Mouse (Mus musculus) frontal cortex, postnatal 14 days (tissue): ENCODE measurements around the gene Nkiras2.
"Not testable (repeated sequence)": the region's sequence is repeated elsewhere in the genome, so short reads cannot be mapped to it uniquely, and the experiment has no call there.

Experiments
- DNase-seq, 2 experiments: peaks; one replicate each; pipeline ENCODE4 v3.0.0; 2022; ENCODE audit warnings: low spot score in 2 of 2

Gene Nkiras2

GRCm38 (mm10) chr11:100618761-100619484, at the start of gene Nkiras2:
TSS of gene Nkiras2 (plus strand) at chr11:100619244.
- peak; percentile 47 to 52 for DNase-seq

GRCm38 (mm10) chr11:100569789-100570188, 49.3 kb upstream of the Nkiras2 start:
- DNase-seq, result no peak

GRCm38 (mm10) chr11:100570430-100571201, 48.4 kb upstream of the Nkiras2 start:
- peak in 1 of 2 experiments; percentile 74 for DNase-seq

GRCm38 (mm10) chr11:100571202-100571567, 47.9 kb upstream of the Nkiras2 start:
- peak in 1 of 2 experiments; percentile 32 for DNase-seq

- no peak for DNase-seq
Measured at GRCm38 (mm10) chr11:100574188-100574587, 44.9 kb upstream of the Nkiras2 start.

- peak in 1 of 2 experiments; percentile 47 for DNase-seq
Measured at GRCm38 (mm10) chr11:100574708-100575483, 44.1 kb upstream of the Nkiras2 start, which contains the start of gene Cnp. TSS of gene Cnp (plus strand) at chr11:100574904.

- DNase-seq, result no peak
Measured at GRCm38 (mm10) chr11:100575484-100575855, 43.6 kb upstream of the Nkiras2 start.

GRCm38 (mm10) chr11:100576256-100576655, 42.8 kb upstream of the Nkiras2 start:
- DNase-seq, result no peak

GRCm38 (mm10) chr11:100577852-100578599, 41.0 kb upstream of the Nkiras2 start:
- DNase-seq, result no peak

- DNase-seq, result no peak
Measured at GRCm38 (mm10) chr11:100579116-100579799, 39.8 kb upstream of the Nkiras2 start.

GRCm38 (mm10) chr11:100580275-100580674, 38.8 kb upstream of the Nkiras2 start:
- no peak for DNase-seq

GRCm38 (mm10) chr11:100581756-100582155, 37.3 kb upstream of the Nkiras2 start:
- peak in 1 of 2 experiments; percentile 56 for DNase-seq

GRCm38 (mm10) chr11:100582413-100582812, 36.6 kb upstream of the Nkiras2 start:
- DNase-seq, result not testable (repeated sequence)

- DNase-seq, result no peak
Measured at GRCm38 (mm10) chr11:100582836-100583235, 36.2 kb upstream of the Nkiras2 start.

GRCm38 (mm10) chr11:100584561-100584961, 34.5 kb upstream of the Nkiras2 start:
- DNase-seq, result no peak

GRCm38 (mm10) chr11:100585148-100585547, 33.9 kb upstream of the Nkiras2 start:
- DNase-seq, result no peak

GRCm38 (mm10) chr11:100588462-100588861, 30.6 kb upstream of the Nkiras2 start:
- no peak for DNase-seq

GRCm38 (mm10) chr11:100592346-100593046, 26.5 kb upstream of the Nkiras2 start:
- DNase-seq, result no peak

GRCm38 (mm10) chr11:100594608-100595007, 24.4 kb upstream of the Nkiras2 start:
- DNase-seq, result no peak

- DNase-seq, result no peak
Measured at GRCm38 (mm10) chr11:100595533-100595932, 23.5 kb upstream of the Nkiras2 start.
